Mouse (Mus musculus) megakaryocyte, embryonic 14.5 days (primary cell): ENCODE data around the gene Runx3.

Experiments
- FLI1 ChIP-seq: IDR thresholded peaks from 2 replicates; pipeline ENCODE4 v1.6.1; 2012; ENCODE audit warnings: low read length, inconsistent platforms, mixed read lengths
- GATA1 ChIP-seq: IDR thresholded peaks from 3 replicates; pipeline ENCODE4 v1.6.1; 2012; ENCODE audit warnings: mixed read lengths, low read length, inconsistent platforms, borderline replicate concordance

- TF ChIP-seq FLI1 (no peak), GATA1 (no peak)
Measured at GRCm38 (mm10) chr4:135197857-135198256, 77.4 kb downstream of the Runx3 start.
